Mouse (Mus musculus) CD4-positive, CD25-positive, alpha-beta regulatory T cell, adult 9 weeks (primary cell): Measurements from ENCODE around the gene 1600012H06Rik. TPM values are rescaled to one million over a fixed set of nuclear protein-coding genes. Genes with fewer than 3 reads are reported as not detected.

ENCODE experiments used
- polyA plus RNA-seq: library from polyadenylated mRNA; unstranded; fragments of 100-300 nt; shearing (Covaris generic); gene quantifications from one replicate; pipeline ENCODE4 v1.2.1, GENCODE M21; 2017

1600012H06Rik gene
- polyA plus RNA-seq, result 40.9 TPM

GRCm38 (mm10) chr17:14943009-14943728 is at the start of gene 1600012H06Rik, which contains the start of gene Wdr27:
1600012H06Rik (plus strand) TSS chr17:14943184.
Wdr27 (minus strand) TSS chr17:14943158.

GRCm38 (mm10) chr17:14960951-14961556 is 18.1 kb downstream of the 1600012H06Rik start, which contains the start of gene Phf10:
Phf10 (minus strand) TSS chr17:14961273.

GRCm38 (mm10) chr17:14978362-14979038 is 35.5 kb downstream of the 1600012H06Rik start, which contains the start of the genes 9030025P20Rik and Gm3417:
9030025P20Rik (plus strand) TSS chr17:14978468.
Gm3417 (minus strand) TSS chr17:14978790.

Other genes with a start within 250 kb of the 1600012H06Rik start
- gene Thbs2, start 248.9 kb upstream of the 1600012H06Rik start, polyA plus RNA-seq, result not detected
- 2.2 TPM for gene Wdr27, start within 50 bp of the 1600012H06Rik start, polyA plus RNA-seq
- 6.5 TPM for gene Phf10, start 18.1 kb downstream of the 1600012H06Rik start, polyA plus RNA-seq
- 20.1 TPM for gene 9030025P20Rik, start 35.3 kb downstream of the 1600012H06Rik start, polyA plus RNA-seq
- not detected for gene Gm3417, start 35.6 kb downstream of the 1600012H06Rik start, polyA plus RNA-seq
- gene Gm3435, start 67.0 kb downstream of the 1600012H06Rik start, polyA plus RNA-seq, result 11.0 TPM
- gene Ermard, start 98.0 kb downstream of the 1600012H06Rik start, polyA plus RNA-seq, result 170 TPM
- gene Tcte3, start 98.3 kb downstream of the 1600012H06Rik start, polyA plus RNA-seq, result 2.8 TPM
- 2.0 TPM for gene Gm3448, start 98.4 kb downstream of the 1600012H06Rik start, polyA plus RNA-seq